Mouse (Mus musculus): ENCODE data around the gene Kank2. TPM values are rescaled to one million over a fixed set of nuclear protein-coding genes. Genes with fewer than 3 reads are reported as not detected.

The Kank2 gene
- polyA plus RNA-seq, 1 experiment from 2014 or later = 23.3 TPM

DNA sequence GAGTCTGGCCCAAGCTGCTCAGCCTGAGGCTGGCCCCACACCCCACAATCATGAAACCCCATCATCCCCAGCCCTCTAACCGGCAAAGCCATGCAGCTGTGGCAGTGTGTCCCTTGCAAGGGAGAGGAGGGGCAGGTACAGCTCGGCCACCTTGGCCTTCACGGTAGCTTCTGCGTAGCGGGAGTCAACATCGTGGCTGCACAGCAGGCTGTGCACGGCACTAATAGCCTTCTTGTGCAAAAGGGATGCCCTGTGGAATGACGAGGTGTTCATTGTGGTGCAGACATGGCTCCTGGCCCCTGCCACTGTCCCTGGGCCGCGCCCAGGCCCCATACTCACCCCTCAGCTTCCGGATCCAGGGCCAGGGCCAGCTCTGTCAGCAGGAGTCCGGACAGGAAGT lies 21.6 kb upstream of the Kank2 start:
- 79% methylated on average over 12 of the region's 12 CpGs for WGBS
- H3K27me3 ChIP-seq (replicated peaks; ENCODE audit: insufficient read depth, low read length) = no peaks in the 10 kb centered on the region
- no peaks in the 10 kb centered on the region for H3K9me3 ChIP-seq (ENCODE audit: low read length)
- TF ChIP-seq EP300 (IDR thresholded peaks at IDR 0.05) = no peak
- no peak for TF ChIP-seq CTCF (IDR thresholded peaks at IDR 0.05)
- no peak for DNase-seq (ENCODE audit: low spot score)
- no peaks in the 10 kb centered on the region for H3K4me1 ChIP-seq (ENCODE audit: insufficient read depth, low read depth, low read length)
- no peak overlapping the region for H3K9ac ChIP-seq (replicated peaks; ENCODE audit: low read depth)
- no peak overlapping the region for H3K4me2 ChIP-seq (replicated peaks; ENCODE audit: low read depth, low read length)
- H3K27ac ChIP-seq (ENCODE audit: low read length) = no peak overlapping the region
- H3K4me3 ChIP-seq (ENCODE audit: low read depth, low read length) = no peak overlapping the region
- no peak for ATAC-seq
- H3K36me3 ChIP-seq (ENCODE audit: insufficient read depth, low read length) = peaks cover 23% of the 10 kb centered on the region

DNA sequence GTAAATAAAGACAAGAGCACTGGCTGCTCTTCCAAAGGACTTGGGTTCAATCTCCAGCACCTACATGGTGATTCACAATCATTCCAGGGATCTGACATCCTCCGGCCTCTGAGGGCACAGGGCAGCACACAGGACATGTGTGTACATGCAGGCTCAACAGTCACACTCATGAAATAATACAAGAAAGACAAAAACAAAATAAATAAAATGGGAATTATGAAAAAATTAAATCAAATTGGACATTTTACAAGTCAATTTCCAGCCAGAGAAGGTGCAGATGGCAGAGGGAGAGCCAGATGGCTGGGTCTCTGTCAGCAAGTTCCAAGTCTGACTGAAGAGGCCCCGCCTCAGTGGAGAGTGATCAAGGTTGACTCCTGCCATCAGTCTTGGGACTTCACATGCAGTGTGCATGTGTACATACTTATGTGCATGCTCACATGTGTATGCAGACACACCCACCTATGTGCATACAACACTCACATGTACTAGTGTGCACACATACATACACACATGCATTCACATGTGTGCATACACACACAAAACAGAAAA lies 20.7 kb upstream of the Kank2 start:
- no peaks in the 10 kb centered on the region for H3K9me3 ChIP-seq (ENCODE audit: low read length)
- WGBS = 89% methylated on average over 2 of the region's 2 CpGs
- no peaks in the 10 kb centered on the region for H3K4me1 ChIP-seq (ENCODE audit: insufficient read depth, low read depth, low read length)
- H3K4me3 ChIP-seq (ENCODE audit: low read depth, low read length) = no peak overlapping the region
- TF ChIP-seq EP300 (IDR thresholded peaks at IDR 0.05) (no peak), CTCF (IDR thresholded peaks at IDR 0.05) (no peak)
- no peak for ATAC-seq
- no peak overlapping the region for H3K9ac ChIP-seq (replicated peaks; ENCODE audit: low read depth)
- H3K36me3 ChIP-seq (ENCODE audit: insufficient read depth, low read length) = peaks cover 28% of the 10 kb centered on the region
- no peaks in the 10 kb centered on the region for H3K27me3 ChIP-seq (replicated peaks; ENCODE audit: insufficient read depth, low read length)
- no peak overlapping the region for H3K27ac ChIP-seq (ENCODE audit: low read length)
- no peak for DNase-seq (ENCODE audit: low spot score)
- H3K4me2 ChIP-seq (replicated peaks; ENCODE audit: low read depth, low read length) = no peak overlapping the region

DNA sequence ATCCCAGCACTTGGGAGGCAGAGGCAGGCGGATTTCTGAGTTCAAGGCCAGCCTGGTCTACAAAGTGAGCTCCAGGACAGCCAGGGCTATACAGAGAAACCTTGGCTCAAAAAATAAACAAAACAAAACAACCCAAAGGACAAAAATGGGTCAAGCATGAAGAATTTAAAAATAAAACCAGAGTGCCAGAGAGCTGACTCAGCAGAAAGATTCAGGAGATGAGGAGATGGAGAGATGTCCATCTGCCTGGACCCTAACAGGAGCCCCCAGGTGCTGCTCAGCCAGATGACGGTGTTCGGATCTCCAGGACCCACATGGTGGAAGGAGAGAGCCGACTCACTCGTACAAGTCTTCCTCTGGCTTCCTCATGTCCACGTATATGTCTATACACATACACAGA lies 20.0 kb upstream of the Kank2 start:
- Histone ChIP-seq H3K27me3 (replicated peaks; ENCODE audit: insufficient read depth, low read length) (no peaks in the 10 kb centered on the region), H3K4me2 (replicated peaks; ENCODE audit: low read depth, low read length) (no peak overlapping the region), H3K9me3 (ENCODE audit: low read length) (no peaks in the 10 kb centered on the region), H3K4me1 (ENCODE audit: insufficient read depth, low read depth, low read length) (no peaks in the 10 kb centered on the region), H3K27ac (ENCODE audit: low read length) (no peak overlapping the region), H3K36me3 (ENCODE audit: insufficient read depth, low read length) (peaks cover 29% of the 10 kb centered on the region), H3K4me3 (ENCODE audit: low read depth, low read length) (no peak overlapping the region), H3K9ac (replicated peaks; ENCODE audit: low read depth) (no peak overlapping the region)
- DNase-seq (ENCODE audit: low spot score) (no peak), ATAC-seq (no peak)
- TF ChIP-seq EP300 (IDR thresholded peaks at IDR 0.05) = no peak
- TF ChIP-seq CTCF (IDR thresholded peaks at IDR 0.05) = no peak
- WGBS = 94% methylated on average over 6 of the region's 6 CpGs

DNA sequence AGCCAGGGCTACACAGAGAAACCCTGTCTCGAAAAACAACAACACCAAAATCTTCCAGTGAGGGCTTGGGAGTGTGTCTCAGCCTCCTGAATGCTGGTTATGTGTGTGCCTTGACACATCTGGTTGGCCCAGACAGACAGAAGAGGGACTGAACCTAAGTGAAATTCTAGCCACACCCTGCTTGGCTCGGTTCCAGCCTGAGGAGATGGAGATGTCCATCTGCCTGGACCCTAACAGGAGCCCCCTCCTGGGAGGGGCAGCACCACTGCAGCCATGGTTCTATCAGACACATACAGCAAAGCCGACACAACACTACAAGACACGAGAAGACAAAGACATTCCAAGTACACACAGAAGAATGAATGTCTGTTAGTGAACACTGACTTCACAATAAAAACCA lies 19.6 kb upstream of the Kank2 start:
- 86% methylated on average over 4 of the region's 4 CpGs for WGBS
- H3K9ac ChIP-seq (replicated peaks; ENCODE audit: low read depth) = no peak overlapping the region
- no peak overlapping the region for H3K4me3 ChIP-seq (ENCODE audit: low read depth, low read length)
- no peak for DNase-seq (ENCODE audit: low spot score)
- no peaks in the 10 kb centered on the region for H3K9me3 ChIP-seq (ENCODE audit: low read length)
- H3K4me2 ChIP-seq (replicated peaks; ENCODE audit: low read depth, low read length) = no peak overlapping the region
- no peak for ATAC-seq
- no peak overlapping the region for H3K27ac ChIP-seq (ENCODE audit: low read length)
- H3K4me1 ChIP-seq (ENCODE audit: insufficient read depth, low read depth, low read length) = no peaks in the 10 kb centered on the region
- TF ChIP-seq CTCF (IDR thresholded peaks at IDR 0.05) (no peak), EP300 (IDR thresholded peaks at IDR 0.05) (no peak)
- peaks cover 33% of the 10 kb centered on the region for H3K36me3 ChIP-seq (ENCODE audit: insufficient read depth, low read length)
- no peaks in the 10 kb centered on the region for H3K27me3 ChIP-seq (replicated peaks; ENCODE audit: insufficient read depth, low read length)

DNA sequence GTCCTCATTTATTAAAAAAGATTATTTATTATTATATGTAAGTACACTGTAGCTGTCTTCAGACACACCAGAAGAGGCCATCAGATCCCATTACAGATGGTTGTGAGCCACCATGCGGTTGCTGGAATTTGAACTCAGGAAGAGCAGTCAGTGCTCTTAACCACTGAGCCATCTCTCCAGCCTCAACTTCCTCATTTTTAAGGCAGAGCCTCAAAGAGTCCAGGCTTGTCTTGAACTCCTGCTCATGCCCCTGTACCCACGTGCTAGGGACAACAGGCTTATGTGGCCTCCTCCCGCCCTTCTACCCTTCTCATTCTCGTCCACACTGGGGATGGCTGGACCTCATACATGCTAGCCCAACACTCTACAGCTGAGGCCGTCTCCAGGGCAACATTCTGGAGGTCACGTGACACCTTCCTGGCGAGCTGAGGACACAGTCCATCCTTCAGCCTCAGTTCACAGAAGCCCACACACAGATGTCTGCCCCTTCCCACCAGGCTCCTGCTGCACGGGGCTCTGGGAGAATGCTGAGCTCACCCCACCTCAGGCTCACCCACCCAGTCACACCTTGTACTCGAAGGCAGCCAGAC lies 18.3 kb upstream of the Kank2 start:
- no peak for TF ChIP-seq EP300 (IDR thresholded peaks at IDR 0.05)
- TF ChIP-seq CTCF (IDR thresholded peaks at IDR 0.05) = no peak
- no peak overlapping the region for H3K27ac ChIP-seq (ENCODE audit: low read length)
- H3K9ac ChIP-seq (replicated peaks; ENCODE audit: low read depth) = no peak overlapping the region
- no peak overlapping the region for H3K4me3 ChIP-seq (ENCODE audit: low read depth, low read length)
- no peak overlapping the region for H3K4me2 ChIP-seq (replicated peaks; ENCODE audit: low read depth, low read length)
- DNase-seq (ENCODE audit: low spot score) (no peak), ATAC-seq (no peak)
- H3K36me3 ChIP-seq (ENCODE audit: insufficient read depth, low read length) = peaks cover 46% of the 10 kb centered on the region
- no peaks in the 10 kb centered on the region for H3K27me3 ChIP-seq (replicated peaks; ENCODE audit: insufficient read depth, low read length)
- no peaks in the 10 kb centered on the region for H3K4me1 ChIP-seq (ENCODE audit: insufficient read depth, low read depth, low read length)
- H3K9me3 ChIP-seq (ENCODE audit: low read length) = no peaks in the 10 kb centered on the region
- 62% methylated on average over 9 of the region's 9 CpGs for WGBS

DNA sequence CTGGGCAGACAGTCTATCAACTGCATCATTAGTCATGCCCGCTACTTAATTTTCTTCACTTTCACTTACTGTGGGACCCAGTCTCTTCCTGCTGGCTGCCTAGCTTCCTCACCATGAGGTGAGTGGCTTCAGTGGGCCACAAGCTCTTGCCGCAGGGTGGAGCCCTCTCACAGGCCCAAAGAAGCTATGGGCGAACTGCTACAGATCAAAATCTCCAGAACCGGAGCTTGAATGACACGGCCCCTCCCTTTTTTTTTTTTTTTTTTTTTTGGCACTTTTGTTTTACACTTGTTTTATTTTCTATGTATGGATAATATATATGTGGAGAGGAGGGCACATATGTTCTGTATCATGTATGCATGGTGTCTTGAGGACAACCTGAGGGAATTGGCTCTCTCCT lies 12.6 kb upstream of the Kank2 start:
- Histone ChIP-seq H3K9me3 (ENCODE audit: low read length) (no peaks in the 10 kb centered on the region), H3K36me3 (ENCODE audit: insufficient read depth, low read length) (peaks cover 32% of the 10 kb centered on the region), H3K4me3 (ENCODE audit: low read depth, low read length) (no peak overlapping the region), H3K27me3 (replicated peaks; ENCODE audit: insufficient read depth, low read length) (no peaks in the 10 kb centered on the region), H3K27ac (ENCODE audit: low read length) (no peak overlapping the region), H3K4me1 (ENCODE audit: insufficient read depth, low read depth, low read length) (no peaks in the 10 kb centered on the region), H3K9ac (replicated peaks; ENCODE audit: low read depth) (no peak overlapping the region), H3K4me2 (replicated peaks; ENCODE audit: low read depth, low read length) (no peak overlapping the region)
- ATAC-seq (no peak), DNase-seq (ENCODE audit: low spot score) (no peak)
- no peak for TF ChIP-seq EP300 (IDR thresholded peaks at IDR 0.05)
- TF ChIP-seq CTCF (IDR thresholded peaks at IDR 0.05) = no peak
- WGBS = 85% methylated on average over 5 of the region's 5 CpGs
